Mouse (Mus musculus): ENCODE measurements around the gene Cbx1. TPM values are rescaled to one million over a fixed set of nuclear protein-coding genes. Genes with fewer than 3 reads are reported as not detected.
"Not testable (repeated sequence)": the region's sequence is repeated elsewhere in the genome, so short reads cannot be mapped to it uniquely, and the experiment has no call there.

Gene Cbx1
- polyA plus RNA-seq, 1 experiment from 2014 or later, result 24.7 TPM

DNA sequence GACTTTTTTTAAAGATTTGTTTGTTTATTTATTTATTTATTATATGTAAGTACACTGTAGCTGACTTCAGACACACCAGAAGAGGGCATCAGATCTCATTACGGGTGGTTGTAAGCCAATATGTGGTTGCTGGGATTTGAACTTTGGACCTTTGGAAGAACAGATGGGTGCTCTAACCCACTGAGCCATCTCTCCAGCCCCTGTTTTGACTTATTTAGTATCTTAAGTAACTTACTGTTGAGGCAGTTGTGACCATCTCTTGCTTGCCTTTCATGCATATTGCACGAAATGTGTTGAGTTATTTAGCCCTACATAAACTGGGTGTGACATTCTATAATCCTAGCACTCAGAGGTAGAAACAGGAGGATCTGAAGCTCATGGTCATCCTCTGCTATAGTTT lies 10.6 kb downstream of the Cbx1 start:
- no peak overlapping the region for H3K4me3 ChIP-seq (ENCODE audit: low read depth, low read length)
- no peak for ATAC-seq (ENCODE audit: low read depth)
- no peak overlapping the region for H3K4me2 ChIP-seq (ENCODE audit: low read depth, low read length)
- no peaks in the 10 kb centered on the region; the same call in 1 of the 2 replicates for H3K4me1 ChIP-seq (ENCODE audit: control insufficient read depth, low read depth, low read length)
- WGBS (ENCODE audit: insufficient replicate concordance), result 78% methylated on average over 2 of the region's 2 CpGs
- no peak overlapping the region for H3K27ac ChIP-seq (ENCODE audit: low read length)
- no peak overlapping the region for H3K9ac ChIP-seq (ENCODE audit: low read depth, low read length)
- H3K27me3 ChIP-seq (ENCODE audit: control insufficient read depth, insufficient read depth, low read depth, low read length), result no peaks in the 10 kb centered on the region
- H3K36me3 ChIP-seq (ENCODE audit: control insufficient read depth, insufficient read depth), result peaks cover 29% of the 10 kb centered on the region
- H3K9me3 ChIP-seq (replicated peaks; ENCODE audit: control insufficient read depth, low read length), result no peaks in the 10 kb centered on the region

DNA sequence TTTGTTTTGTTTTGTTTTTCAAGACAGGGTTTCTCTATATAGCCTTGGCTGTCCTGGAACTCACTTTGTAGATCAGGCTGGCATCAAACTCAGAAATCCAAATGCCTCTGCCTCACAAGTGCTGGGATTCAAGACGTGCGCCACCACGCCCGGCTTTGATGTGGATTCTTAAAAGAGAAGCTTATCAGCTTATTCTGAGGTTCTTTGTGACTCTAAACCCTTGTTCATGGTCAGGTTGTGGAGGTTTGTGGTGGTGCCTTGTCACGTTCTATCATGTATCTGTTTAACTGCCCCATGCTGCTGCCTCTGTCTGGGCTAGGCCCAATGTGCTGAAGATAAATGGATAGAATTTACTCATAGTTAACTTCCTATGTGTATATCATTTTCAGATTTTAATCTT lies 16.7 kb downstream of the Cbx1 start:
- H3K4me2 ChIP-seq (ENCODE audit: low read depth, low read length), result no peak overlapping the region
- no peak for ATAC-seq (ENCODE audit: low read depth)
- 72% methylated on average over 5 of the region's 5 CpGs for WGBS (ENCODE audit: insufficient replicate concordance)
- H3K36me3 ChIP-seq (ENCODE audit: control insufficient read depth, insufficient read depth), result peaks cover 52% of the 10 kb centered on the region
- H3K9me3 ChIP-seq (replicated peaks; ENCODE audit: control insufficient read depth, low read length), result no peaks in the 10 kb centered on the region
- H3K4me1 ChIP-seq (ENCODE audit: control insufficient read depth, low read depth, low read length), result no peaks in the 10 kb centered on the region
- H3K4me3 ChIP-seq (ENCODE audit: low read depth, low read length), result no peak overlapping the region
- H3K9ac ChIP-seq (ENCODE audit: low read depth, low read length), result no peak overlapping the region
- no peak overlapping the region for H3K27ac ChIP-seq (ENCODE audit: low read length)
- H3K27me3 ChIP-seq (ENCODE audit: control insufficient read depth, insufficient read depth, low read depth, low read length), result no peaks in the 10 kb centered on the region

DNA sequence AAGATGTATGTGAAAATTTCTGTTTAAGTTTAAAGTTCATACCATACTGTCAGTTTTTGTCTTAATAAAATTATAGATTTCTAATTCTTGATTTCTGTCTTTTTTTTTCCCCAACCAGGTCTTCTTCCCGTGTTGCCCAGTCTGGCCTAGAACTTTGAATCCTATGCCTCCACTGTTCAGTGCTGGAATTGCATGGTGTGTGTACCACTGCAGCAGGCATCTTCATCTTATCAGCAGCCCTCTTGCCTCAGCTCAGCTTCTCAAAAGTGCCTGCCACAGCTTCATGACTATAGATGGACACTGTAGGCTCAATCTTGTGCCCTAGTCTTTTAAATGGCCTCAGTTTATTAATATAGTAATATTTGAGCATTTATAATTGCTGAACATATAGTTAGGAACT lies 19.1 kb downstream of the Cbx1 start:
- Histone ChIP-seq H3K4me2 (ENCODE audit: low read depth, low read length) (no peak overlapping the region), H3K9ac (ENCODE audit: low read depth, low read length) (no peak overlapping the region), H3K27ac (ENCODE audit: low read length) (no peak overlapping the region), H3K4me1 (ENCODE audit: control insufficient read depth, low read depth, low read length) (no peaks in the 10 kb centered on the region), H3K4me3 (ENCODE audit: low read depth, low read length) (no peak overlapping the region), H3K36me3 (ENCODE audit: control insufficient read depth, insufficient read depth) (peaks cover 35% of the 10 kb centered on the region), H3K27me3 (ENCODE audit: control insufficient read depth, insufficient read depth, low read depth, low read length) (no peaks in the 10 kb centered on the region), H3K9me3 (replicated peaks; ENCODE audit: control insufficient read depth, low read length) (no peaks in the 10 kb centered on the region)
- ATAC-seq (ENCODE audit: low read depth), result no peak
- 29% methylated on average over 1 of the region's 1 CpGs for WGBS (ENCODE audit: insufficient replicate concordance)

DNA sequence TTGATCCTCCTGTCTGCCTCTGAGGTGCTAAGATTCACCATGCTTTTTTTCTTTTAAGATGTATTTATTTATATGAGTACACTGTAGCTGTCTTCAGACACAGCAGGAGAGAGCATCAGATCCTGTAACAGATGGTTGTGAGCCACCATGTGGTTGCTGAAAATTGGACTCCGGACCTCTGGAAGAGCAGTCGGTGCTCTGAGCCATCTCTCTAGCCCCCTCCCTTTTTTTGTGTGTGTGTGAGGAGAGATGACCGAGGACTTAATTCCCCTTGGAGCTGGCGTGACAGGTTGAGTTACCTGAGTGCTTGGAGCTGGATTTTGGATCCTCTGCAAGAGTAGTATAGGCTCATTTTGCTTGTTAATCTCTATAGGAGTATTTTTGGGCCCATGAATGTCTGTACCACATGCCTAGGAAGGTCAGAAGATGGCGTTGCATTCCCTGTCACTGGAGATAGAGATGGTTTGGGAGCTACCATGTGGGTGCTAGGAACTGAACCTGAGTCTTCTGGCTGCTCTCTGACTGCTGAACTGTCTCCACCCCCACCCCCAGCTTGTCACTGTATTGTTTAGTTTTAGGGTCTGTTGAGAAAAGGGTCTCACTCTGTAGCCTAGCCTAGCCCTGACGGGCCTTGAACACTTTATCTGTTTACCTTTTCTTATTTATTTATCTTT lies 20.8 kb downstream of the Cbx1 start:
- Histone ChIP-seq H3K4me2 (ENCODE audit: low read depth, low read length) (no peak overlapping the region), H3K27me3 (ENCODE audit: control insufficient read depth, insufficient read depth, low read depth, low read length) (no peaks in the 10 kb centered on the region), H3K9ac (ENCODE audit: low read depth, low read length) (no peak overlapping the region), H3K9me3 (replicated peaks; ENCODE audit: control insufficient read depth, low read length) (no peaks in the 10 kb centered on the region), H3K4me3 (ENCODE audit: low read depth, low read length) (no peak overlapping the region), H3K27ac (ENCODE audit: low read length) (no peak overlapping the region), H3K4me1 (ENCODE audit: control insufficient read depth, low read depth, low read length) (no peaks in the 10 kb centered on the region), H3K36me3 (ENCODE audit: control insufficient read depth, insufficient read depth) (peaks cover 28% of the 10 kb centered on the region)
- WGBS (ENCODE audit: insufficient replicate concordance), result 87% methylated on average over 6 of the region's 6 CpGs
- no peak for ATAC-seq (ENCODE audit: low read depth)

DNA sequence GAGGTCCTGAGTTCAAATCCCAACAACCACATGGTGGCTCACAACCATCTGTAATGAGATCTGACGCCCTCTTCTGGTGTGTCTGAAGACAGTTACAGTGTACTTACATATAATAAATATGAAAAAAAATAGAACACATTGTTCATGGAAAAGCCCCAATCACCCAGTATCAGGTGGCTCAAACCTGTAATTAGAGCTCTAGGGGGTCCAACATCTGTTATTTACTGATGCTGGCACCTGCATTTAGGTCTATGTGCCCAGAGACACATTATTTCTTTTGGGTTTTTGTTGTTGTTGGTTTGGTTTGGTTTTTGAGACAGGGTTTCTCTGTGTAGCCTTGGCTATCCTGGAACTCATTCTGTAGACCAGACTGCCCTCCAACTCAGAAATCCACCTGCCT lies 22.3 kb downstream of the Cbx1 start:
- H3K4me1 ChIP-seq (ENCODE audit: control insufficient read depth, low read depth, low read length); ATAC-seq (ENCODE audit: low read depth); H3K27me3 ChIP-seq (ENCODE audit: control insufficient read depth, insufficient read depth, low read depth, low read length); H3K27ac ChIP-seq (ENCODE audit: low read length); H3K9me3 ChIP-seq (replicated peaks; ENCODE audit: control insufficient read depth, low read length); H3K4me2 ChIP-seq (ENCODE audit: low read depth, low read length); H3K4me3 ChIP-seq (ENCODE audit: low read depth, low read length); H3K9ac ChIP-seq (ENCODE audit: low read depth, low read length): not testable (repeated sequence)
- WGBS (ENCODE audit: insufficient replicate concordance), result 82% methylated on average over 1 of the region's 1 CpGs
- H3K36me3 ChIP-seq (ENCODE audit: control insufficient read depth, insufficient read depth), result peaks cover 30% of the 10 kb centered on the region

DNA sequence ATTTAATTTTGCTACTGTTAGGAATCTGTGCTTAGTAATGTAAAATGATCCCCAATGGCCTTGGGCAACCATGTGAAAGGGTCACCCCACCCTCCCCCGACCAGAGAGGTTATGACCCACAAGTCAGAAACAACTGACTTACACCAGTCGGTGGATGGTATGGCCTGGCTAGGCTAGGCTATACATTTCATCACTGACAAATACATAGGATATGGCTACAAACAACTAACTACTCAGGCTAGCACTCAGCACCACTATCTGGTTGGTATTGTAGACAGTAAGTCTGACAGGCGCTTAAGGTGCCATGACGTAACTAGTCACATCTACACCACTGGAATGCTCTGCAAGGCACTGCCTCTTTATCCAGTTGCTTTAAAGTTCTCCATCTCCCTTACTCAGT lies 24.5 kb downstream of the Cbx1 start:
- Histone ChIP-seq H3K9me3 (replicated peaks; ENCODE audit: control insufficient read depth, low read length) (no peaks in the 10 kb centered on the region), H3K27ac (ENCODE audit: low read length) (no peak overlapping the region), H3K4me3 (ENCODE audit: low read depth, low read length) (no peak overlapping the region), H3K4me2 (ENCODE audit: low read depth, low read length) (no peak overlapping the region), H3K9ac (ENCODE audit: low read depth, low read length) (no peak overlapping the region), H3K27me3 (ENCODE audit: control insufficient read depth, insufficient read depth, low read depth, low read length) (no peaks in the 10 kb centered on the region), H3K4me1 (ENCODE audit: control insufficient read depth, low read depth, low read length) (no peaks in the 10 kb centered on the region), H3K36me3 (ENCODE audit: control insufficient read depth, insufficient read depth) (peaks cover 37% of the 10 kb centered on the region)
- ATAC-seq (ENCODE audit: low read depth), result no peak
- 81% methylated on average over 4 of the region's 4 CpGs for WGBS (ENCODE audit: insufficient replicate concordance)

DNA sequence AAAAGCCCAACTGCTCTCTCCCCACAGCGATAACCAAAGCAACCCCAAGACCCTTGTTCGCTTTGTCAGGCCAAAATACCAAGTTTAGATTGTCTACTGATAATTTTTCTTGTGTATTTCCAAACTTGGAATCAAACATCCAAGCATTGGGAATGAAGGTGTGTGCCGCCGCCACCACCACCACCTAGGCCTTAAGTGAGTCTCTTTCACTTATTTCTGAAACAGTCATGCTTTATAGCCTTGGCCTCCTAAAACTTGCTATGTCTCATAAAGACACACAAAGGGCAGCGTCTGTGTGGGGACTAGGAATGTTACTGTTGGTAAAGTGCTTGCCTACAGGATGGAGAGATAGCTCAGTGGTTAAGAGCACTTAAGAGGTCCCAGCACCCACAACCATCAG lies 25.0 kb downstream of the Cbx1 start:
- Histone ChIP-seq H3K9ac (ENCODE audit: low read depth, low read length) (no peak overlapping the region), H3K4me2 (ENCODE audit: low read depth, low read length) (no peak overlapping the region), H3K27me3 (ENCODE audit: control insufficient read depth, insufficient read depth, low read depth, low read length) (no peaks in the 10 kb centered on the region), H3K36me3 (ENCODE audit: control insufficient read depth, insufficient read depth) (peaks cover 34% of the 10 kb centered on the region), H3K4me3 (ENCODE audit: low read depth, low read length) (no peak overlapping the region), H3K4me1 (ENCODE audit: control insufficient read depth, low read depth, low read length) (no peaks in the 10 kb centered on the region), H3K9me3 (replicated peaks; ENCODE audit: control insufficient read depth, low read length) (no peaks in the 10 kb centered on the region), H3K27ac (ENCODE audit: low read length) (no peak overlapping the region)
- 83% methylated on average over 5 of the region's 5 CpGs for WGBS (ENCODE audit: insufficient replicate concordance)
- ATAC-seq (ENCODE audit: low read depth), result no peak

DNA sequence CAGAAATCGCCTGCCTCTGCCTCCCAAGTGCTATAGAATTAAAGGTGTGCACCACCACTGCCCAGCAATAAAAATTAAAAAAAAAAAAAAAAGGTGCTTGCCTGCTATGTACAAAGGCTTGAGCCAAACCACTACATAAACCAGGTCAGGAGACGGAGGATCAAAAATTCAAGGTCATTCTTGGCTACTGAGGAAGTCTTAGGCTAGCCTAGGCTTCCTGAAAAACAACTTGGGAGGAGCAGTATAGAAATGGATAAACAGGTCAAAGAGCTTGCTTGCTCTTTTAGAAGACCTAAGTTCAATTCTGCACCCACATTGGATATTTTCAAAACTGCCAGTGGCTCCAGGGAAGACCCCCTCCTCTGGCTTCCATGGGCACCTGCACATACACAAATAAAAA lies 25.5 kb downstream of the Cbx1 start:
- Histone ChIP-seq H3K9ac (ENCODE audit: low read depth, low read length) (no peak overlapping the region), H3K27me3 (ENCODE audit: control insufficient read depth, insufficient read depth, low read depth, low read length) (no peaks in the 10 kb centered on the region), H3K9me3 (replicated peaks; ENCODE audit: control insufficient read depth, low read length) (no peaks in the 10 kb centered on the region), H3K27ac (ENCODE audit: low read length) (no peak overlapping the region), H3K4me3 (ENCODE audit: low read depth, low read length) (no peak overlapping the region), H3K4me2 (ENCODE audit: low read depth, low read length) (no peak overlapping the region), H3K4me1 (ENCODE audit: control insufficient read depth, low read depth, low read length) (no peaks in the 10 kb centered on the region), H3K36me3 (ENCODE audit: control insufficient read depth, insufficient read depth) (peaks cover 34% of the 10 kb centered on the region)
- ATAC-seq (ENCODE audit: low read depth), result no peak
- WGBS (ENCODE audit: insufficient replicate concordance), result 73% methylated on average over 2 of the region's 2 CpGs

DNA sequence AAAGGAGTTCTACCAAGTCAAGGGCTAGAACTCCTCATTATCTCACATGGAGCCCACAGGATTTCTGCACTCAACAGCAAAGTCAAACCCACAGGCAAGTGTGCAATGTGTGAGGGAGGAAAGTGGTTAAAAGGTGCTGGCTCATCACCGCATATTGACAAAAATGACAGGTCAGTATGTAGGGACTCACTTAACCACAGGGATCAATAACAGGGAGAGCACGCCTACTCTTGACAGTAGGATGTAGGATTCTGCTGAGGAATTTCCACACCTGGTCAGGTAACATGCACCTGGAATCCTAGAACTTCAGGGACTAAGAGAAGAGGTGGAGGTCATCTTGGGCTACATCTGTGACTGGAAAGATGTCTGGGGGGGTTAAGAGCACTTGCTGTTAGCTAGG lies 27.0 kb downstream of the Cbx1 start:
- Histone ChIP-seq H3K27me3 (ENCODE audit: control insufficient read depth, insufficient read depth, low read depth, low read length) (no peaks in the 10 kb centered on the region), H3K4me2 (ENCODE audit: low read depth, low read length) (no peak overlapping the region), H3K4me1 (ENCODE audit: control insufficient read depth, low read depth, low read length) (no peaks in the 10 kb centered on the region), H3K4me3 (ENCODE audit: low read depth, low read length) (no peak overlapping the region), H3K9ac (ENCODE audit: low read depth, low read length) (no peak overlapping the region), H3K9me3 (replicated peaks; ENCODE audit: control insufficient read depth, low read length) (no peaks in the 10 kb centered on the region), H3K27ac (ENCODE audit: low read length) (no peak overlapping the region), H3K36me3 (ENCODE audit: control insufficient read depth, insufficient read depth) (peaks cover 40% of the 10 kb centered on the region)
- ATAC-seq (ENCODE audit: low read depth), result no peak
- WGBS (ENCODE audit: insufficient replicate concordance), result 87% methylated on average over 2 of the region's 2 CpGs

All from liver, embryonic 16.5 days (tissue).